Mouse (Mus musculus) right cerebral cortex, postnatal 10 days (tissue): ENCODE data around the gene Slc6a20a.
A peak's percentile ranks its signal among the peaks of the same experiment; 100 is the strongest.
"Not testable (repeated sequence)": the region's sequence is repeated elsewhere in the genome, so short reads cannot be mapped to it uniquely, and the experiment has no call there.

Source experiments
- DNase-seq, 2 experiments: peaks; one replicate each; pipeline ENCODE4 v3.0.0; 2021; ENCODE audit warnings: low spot score in 2 of 2

The Slc6a20a gene

DNA sequence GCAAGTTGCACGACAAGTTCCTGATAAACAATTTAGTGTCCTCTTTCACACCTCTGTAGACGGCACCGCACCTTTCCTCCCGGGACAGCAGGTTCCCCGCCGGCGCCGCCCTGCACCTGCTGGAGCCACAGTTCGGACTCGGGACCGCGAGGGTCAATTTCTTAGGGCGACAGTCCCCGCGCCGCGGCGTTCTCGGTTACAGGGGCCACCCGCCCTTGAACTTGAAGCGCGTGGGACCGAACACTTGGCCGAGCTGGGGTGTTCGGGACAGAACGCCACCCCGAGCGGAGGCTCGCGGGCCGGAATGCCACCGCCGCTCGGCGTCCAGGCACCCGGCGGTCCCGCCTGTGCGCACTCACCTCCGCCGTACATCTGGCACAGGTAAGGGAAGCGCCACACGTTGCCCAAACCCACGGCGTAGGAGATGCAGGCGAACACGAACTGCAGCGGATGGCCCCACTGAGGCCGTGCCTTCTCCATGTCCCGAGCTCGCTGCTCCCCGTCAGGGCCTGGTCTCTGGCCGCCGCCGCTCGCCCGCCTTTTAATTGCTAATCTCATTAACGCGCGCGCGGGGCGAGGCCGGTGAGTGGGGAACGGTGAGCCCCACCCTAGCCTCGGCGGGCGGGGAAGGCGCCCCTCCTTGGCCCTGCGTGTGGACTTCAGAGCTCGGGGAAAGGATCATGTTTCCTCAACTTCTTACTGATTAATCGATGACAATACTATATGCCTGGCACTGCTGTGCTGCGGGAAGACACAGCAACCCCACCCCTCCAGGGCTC is at the start of gene Slc6a20a, which contains the start of gene Ccr9:
Slc6a20a (minus strand) TSS at position 559 of the 779 bp plus-strand sequence.
Ccr9 (plus strand) TSS at position 113 of the 779 bp plus-strand sequence.
- no peak for DNase-seq

DNA sequence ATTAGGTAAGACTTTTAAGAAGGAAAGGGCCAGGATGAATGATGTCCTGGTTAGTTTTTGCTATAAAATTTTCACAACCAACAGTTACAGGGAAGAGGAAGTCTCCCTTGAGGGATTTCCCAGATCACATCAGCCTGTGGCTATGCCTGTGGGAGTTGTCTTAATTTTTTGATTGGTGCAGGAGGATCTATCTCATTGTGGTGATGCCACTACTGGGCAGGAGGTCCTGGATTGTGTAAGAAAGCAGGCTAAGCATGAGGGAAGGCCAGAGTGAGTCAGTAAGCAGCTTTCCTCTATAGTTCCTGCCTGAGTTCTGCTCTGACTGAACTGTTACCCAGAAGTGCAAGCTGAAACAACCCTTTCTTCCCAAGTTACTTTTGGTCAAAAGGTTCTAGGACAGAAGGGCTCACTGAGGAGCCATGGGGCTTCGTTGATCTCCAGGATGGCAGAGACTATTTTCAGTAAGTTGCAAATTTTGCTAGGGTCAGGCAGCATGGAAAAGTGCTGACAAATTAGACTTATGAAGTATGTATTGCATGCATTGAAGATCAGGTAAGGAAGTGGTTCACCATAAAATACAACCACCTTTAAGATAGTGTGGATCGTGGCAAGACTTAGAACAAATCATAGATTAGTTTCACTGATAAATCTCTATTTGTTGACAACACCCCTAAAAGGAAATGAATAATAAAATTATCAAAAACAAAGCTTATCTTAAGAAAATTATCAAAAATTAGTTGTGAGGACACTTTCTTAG is 44.2 kb upstream of the Slc6a20a start:
- DNase-seq: no peak

DNA sequence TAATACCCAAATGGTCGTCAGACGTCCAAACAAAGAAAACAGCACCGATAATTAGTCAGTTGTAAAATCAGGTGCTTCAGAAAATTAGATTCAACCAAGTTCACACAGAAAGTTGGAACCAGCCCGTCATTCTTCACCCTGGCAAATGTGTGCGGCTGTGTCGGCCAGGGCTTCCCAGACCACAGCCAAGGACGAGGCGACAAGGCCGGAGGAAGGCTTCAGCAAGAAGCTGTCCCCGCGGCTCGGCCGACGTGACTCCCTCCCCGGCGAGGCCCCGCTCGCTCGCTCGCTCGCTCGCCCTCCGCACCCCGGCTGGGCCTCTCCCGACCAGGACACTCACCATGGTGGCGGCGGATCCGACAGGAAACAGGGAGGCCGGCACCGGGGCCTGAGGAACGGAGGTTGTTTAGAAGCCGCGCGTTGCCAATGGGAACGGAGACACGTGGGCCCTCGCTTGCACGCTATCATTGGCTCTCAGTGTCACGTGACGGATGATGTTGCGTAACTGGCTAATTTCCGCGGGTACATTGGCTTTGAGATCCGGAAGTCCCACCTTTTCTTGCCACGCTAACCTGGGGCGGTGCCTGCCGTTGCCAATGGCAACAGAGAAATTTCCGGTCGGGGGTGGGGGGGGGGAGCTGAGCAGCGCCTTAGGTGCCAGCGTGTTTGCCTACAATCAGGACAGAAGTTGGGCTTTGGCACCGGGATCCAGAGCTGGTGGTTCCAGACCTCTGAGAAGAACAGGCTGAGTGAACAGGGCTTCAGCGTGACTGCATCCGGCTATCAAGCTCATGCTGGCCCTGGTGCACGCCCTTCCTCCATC is 38.7 kb upstream of the Slc6a20a start, which contains the start of gene Lztfl1:
Lztfl1 (minus strand) TSS at position 512 of the 823 bp plus-strand sequence.
- peak; percentile 99 for DNase-seq

DNA sequence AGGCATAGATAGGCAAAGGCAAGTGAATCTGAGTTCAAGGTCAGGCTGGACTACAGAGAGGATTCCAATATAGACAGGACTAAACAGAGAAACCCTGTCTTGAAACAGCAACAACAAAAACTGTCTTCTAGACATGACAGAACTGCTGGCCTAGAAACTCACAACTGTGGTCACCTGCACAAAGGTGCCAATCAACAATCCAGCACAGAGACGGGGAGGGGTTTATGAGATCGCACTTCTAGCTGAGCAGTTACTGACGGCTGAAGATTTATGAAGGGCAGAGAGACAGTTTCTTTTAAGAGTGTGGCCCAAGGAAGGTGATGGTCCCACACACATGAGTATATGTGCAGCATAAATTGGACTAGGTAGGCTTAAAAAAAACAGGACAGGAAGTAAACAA is 37.6 kb upstream of the Slc6a20a start:
- no peak for DNase-seq

DNA sequence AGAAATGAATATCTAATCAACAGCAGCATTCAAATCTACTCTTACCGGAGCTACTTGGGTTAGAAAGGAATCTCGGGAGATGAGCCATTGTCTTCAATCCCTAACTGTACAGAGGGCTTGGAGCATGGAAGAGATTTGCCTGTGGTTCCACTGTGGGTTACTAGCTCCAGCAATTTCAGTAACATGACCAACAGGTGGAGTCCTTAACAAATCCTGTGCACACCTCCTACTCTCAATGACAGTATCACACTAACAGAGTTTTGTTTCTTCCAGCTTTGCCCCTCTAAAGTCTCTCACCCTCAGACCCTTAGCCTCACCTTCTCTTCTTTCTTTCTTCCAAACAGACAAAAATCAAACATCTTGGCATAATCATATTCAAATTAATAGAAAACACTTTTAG is 34.4 kb upstream of the Slc6a20a start:
- no peak for DNase-seq

DNA sequence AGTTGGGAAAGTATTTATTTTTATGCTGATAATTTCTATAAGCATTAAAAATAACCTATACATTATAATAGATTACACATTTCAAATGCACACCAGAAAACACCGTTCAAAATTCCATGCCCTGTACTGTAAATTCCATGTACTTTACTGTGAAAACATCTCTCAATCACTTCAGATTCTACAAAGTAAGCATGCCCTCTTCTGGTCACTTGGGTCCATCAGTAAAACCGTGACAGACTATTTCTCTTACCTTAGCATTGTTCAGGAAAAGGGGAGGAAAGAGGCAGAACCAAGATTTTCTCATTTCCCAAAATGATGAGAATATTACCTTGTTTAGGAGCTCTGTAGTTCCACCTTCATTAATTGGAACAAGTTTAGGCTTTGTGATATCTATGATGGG is 30.5 kb upstream of the Slc6a20a start:
- DNase-seq: no peak

DNA sequence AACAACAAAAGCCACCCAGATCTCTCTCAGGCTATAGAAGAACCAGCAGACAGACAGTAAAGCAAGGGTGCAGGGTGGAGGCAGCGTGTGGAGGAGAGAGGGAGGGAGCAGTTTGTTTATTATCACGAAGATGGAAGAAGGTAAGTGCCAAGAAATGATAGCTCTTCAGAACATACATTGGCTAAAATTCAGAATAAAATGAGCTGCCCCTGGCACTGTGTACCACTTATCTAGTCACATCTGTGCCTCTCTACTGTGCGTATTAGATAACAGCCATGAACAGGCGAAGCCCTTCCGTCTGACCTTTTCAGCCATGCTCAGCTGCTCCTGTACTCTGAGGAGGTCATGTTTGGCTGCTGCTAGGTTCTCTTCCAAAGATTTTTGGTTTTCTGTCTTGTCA is 23.1 kb upstream of the Slc6a20a start:
- DNase-seq: no peak

DNA sequence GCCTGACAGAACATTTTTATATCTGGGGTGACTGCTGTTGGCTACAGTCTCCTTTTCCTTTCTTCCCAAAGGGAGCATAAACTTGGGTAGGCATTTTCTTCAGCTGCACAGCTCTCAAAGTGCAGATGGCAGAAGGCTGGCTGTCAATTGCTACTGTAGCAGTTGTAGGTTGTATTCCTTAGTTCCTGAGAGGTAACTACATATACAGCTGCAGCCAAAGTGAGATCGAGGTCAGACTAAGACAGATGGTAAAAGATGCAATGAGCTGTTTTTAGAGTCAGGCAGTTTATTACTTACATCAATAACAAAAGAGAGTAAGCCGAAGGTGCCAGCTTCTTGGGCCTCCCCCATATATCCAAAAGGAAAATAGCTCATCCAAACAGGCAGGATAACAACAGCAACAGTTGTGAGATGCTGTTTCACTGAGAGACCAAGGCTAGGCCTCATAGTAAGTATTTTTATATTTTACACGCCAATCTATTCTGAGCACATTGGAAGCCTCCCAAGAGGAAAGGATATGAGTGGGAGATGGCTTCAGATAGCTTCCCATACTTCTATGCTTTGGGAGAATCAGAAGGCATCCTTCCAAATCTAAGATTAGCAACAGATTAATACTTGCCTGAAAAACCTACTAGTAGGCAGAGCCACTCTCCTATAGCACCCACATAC is 17.1 kb upstream of the Slc6a20a start:
- peak in 1 of 2 experiments; percentile 40 for DNase-seq

DNA sequence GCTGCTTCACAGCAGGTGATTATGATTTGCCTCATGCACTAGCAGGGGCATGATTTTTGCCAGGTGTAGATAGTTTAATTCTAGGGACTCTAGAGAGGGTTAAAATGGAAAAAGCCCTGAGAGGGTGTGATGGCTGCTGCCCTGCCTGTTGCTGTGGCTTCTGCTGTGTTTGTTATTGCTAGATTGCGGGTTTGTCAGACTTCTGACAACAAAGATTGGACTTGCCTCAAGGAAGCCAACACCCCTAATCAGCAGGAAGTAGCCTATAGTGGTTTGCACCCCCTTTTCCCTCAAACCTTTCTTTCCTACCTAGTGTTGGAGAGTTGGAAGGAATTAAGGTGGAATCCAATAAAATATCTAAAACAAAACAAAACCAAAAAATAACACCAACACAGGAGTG is 9.5 kb upstream of the Slc6a20a start:
- no peak for DNase-seq

DNA sequence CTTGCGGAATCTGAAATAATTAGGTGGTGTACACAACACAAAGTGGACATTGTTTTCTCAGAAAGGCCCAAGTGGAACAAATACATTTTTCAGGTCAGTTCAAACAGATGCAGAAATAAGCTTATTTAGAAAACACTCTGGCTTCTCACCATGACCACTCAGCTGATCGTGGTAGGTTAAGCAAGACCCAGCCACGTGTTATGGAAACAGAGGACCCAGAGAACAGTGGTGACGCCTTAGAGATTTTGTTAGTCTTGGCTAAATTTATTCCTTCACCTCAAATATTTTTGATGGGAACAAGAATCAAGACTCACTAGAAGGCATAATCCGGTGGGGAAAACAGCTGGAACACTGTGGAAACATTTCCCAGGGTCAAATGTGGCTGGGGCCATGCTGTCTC is 7.5 kb upstream of the Slc6a20a start:
- no peak for DNase-seq

DNA sequence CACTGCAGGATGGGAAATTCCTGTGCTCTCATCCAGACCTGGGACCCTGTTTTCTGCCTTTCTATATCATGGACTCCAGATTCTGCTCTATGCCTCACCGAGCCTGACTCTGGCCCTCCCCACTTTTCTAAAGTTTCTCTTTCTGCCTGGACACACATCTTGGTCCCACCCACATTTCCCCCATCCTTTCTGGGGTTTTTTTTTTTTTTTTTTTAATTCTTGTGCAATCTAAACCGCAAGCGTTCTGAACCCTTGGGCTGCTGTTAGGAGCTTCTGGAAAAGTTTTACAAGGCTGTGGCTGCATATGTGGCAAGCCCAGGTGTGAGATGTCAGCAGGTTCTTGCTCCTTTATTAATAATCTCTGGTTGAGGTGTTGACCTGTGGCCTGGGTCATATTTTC is 5.0 kb upstream of the Slc6a20a start:
- DNase-seq: no peak

DNA sequence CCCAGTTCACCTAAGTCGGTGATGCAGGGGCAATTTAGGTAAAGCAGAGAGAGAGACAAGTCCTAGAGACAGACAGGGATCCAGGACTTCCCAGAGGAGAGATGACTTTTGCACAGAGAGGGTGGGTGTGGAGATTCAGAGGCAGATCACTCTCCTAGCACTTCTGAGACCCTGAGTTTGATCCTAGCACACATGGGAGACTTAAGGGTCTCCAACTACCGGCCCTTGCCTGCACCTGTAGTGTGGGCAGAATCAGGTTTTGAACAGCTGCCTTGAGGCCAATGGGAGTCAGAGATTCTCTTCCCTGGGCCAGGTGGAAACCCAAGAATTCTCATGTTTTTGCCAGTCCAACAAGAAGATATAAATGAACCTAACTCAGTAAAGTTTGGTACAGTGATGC is 513 bp upstream of the Slc6a20a start:
- DNase-seq: no peak

DNA sequence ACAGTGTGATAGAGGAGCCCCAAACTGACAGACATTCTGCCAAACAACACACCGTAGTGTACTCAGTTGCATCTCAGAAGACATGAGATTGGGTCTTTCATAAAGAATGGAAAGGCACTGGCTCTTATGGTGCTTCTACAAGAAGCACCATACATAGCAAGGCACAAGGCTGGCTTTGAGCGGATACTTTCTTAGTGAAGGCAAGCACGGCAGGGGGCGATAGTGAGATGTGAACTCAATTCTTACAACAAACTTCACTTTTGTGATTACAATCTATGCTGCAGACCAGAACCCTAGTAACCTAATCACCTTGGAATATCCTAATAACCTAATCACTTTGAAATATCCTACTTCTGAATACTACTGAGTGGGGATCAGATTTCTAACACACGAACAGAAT is 13.0 kb downstream of the Slc6a20a start:
- DNase-seq: peak in 1 of 2 experiments; percentile 35

DNA sequence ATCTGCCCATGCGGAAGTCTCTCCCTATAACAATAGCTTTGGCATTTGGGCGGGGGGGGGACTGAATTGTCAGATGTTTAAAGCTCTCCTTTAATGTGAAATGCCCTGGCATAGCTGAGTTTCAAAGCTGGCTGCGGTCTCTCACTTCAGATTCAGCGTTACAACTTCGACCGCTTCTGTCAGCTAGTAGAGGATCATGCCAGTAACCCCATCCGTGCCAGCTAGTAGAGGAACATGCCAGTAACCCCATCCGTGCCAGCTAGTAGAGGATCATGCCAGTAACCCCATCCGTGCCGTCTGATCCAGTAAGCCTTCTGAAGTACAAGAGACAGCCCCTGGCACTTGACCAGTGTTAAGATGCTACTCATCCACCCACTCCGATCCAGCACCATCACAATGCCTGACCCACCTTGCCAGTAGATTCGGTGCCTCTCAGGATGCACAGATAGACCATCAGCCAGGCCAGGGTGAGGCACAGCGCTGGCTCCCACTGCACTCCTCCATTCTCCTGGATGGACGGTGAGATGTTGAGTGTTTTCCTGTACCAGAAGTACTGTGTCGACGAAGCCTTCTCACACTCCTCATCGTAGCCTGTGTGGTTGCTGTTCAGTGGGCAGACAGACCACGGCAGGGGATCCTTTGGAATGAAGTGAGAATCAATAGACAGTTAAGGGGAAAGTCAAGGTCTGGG is 18.6 kb downstream of the Slc6a20a start:
- not testable (repeated sequence) for DNase-seq

DNA sequence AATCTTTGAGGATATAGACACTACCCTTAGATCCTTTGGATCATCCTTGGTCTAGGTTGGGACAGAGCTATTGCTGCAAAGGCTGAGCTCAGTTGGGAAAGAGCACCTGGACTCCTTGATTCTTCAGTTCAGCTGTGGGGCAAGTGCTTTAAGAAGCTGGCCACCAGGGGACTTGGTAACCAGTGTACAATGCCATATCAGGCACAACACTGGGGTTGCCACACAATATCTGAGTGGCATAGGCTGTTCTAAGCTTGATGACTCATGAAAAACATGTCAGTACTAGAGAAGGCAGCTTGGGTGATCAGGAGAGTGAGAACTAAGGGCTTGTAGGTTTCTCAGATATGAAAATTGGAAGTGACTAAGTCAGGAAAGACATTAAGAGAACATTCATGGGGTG is 19.7 kb downstream of the Slc6a20a start:
- DNase-seq: no peak

DNA sequence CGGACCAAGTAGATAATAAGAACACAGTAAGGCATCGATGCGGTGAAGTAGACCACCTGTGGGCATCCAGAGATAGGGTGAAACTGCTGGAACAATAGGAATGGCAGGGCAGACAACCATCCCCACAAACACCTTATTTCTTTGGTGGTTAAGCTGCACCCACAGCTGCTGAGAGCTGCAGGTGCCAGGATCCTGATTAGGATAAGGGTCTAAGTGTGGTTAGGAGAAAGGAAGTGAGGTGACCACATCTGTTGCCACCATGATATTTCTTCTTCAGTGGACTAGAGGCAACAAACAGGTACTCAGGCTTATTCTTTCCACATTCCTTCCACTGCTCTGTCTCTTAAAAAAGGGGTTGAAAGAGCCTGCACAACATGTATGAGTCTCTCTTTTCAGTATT is 21.2 kb downstream of the Slc6a20a start:
- DNase-seq: no peak

DNA sequence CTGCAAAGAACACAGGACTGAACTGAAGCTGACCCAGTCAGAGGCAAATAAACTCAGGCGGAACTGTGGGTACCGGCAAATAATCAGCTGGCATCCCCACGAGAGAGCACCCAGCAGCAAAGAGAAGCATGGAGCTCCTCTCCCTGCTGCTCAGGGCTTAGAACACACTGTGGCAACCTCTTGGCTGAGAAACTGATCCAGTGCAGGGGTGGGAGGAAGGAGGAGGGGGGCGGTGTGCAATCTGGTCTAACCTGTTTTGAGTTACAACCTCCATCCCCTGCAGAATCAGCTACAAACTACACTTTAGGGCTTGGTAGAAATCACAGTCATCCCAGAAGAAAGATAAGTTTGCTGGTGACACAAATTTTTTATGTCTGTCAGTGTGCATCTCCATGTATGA is 27.3 kb downstream of the Slc6a20a start:
- DNase-seq: no peak

DNA sequence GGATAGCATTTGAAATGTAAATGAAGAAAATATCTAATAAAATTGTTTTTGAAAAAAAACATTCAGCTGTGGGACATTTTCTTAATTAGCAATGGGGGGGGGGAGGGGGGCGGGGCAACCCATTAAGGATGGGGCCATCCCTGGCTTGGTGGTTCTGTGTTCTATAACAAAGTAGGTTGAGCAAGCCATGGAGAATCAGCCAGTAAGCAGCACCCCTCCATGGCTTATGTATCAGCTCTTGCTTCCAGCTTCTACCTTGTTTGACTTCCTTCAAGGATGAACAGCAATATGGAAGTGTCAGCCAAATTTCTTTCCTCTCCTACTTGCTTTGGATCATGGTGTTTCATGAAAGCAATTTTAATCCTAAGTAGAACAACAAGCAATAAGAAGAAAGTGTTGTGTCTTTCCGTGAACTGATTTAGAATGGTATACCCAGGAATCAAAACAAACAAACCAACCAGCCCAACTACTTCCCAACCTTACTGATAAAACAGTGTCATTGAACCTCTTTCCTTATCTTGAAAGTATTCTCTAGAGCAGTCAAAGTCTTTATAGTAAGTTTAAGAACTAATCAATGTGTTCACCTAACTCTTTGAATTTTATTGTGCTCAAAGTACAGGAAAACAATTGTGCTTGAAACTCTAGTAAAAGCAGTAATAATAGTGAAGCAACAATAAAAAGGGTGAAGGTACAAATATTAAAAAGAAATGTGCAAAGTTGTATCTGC is 28.7 kb downstream of the Slc6a20a start:
- no peak for DNase-seq

DNA sequence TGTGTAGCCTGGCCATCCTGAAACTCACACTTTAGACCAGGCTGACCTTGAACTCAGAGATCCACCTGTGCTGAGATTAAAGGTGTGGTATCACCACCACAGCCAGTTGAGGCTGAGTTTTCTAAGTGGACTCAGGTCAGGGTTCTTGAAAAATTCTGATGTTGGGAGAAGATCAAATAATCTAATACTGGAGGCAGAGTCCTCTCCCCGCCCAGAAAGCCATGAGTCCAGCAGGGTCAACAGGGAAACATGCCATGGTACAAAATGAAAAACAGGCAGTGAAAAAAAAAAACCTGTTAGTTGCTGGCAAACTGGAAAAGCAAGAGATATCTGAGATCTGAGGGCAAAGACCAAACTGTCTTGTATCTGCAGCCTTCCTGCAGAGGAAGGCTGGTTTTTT is 38.6 kb downstream of the Slc6a20a start:
- DNase-seq: no peak

DNA sequence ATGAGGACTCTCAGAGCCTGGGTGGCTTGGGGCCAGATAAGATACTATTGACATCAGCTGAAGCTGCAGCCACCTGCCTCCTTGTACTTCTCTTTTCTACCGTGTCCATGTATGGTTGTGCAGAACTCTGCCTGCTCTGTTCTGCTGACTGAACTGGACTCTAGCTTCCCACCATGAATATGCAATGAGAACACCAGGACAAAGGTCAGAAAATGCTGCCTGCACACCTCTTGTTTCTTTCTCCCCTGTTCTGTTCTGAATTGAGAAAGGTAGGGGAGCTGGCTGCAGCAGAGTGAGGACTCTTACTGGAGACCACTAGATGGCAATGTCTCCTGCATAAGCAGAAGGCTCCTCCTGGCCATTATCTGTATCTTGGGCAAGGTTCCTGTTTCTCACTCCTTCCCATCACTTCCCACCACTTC is 40.0 kb downstream of the Slc6a20a start:
- peak; percentile 40 to 48 for DNase-seq
